Mouse (Mus musculus): ENCODE results near the gene Hrasls5.

Hrasls5 gene

GRCm38 (mm10) chr19:7606801-7607689, 5.3 kb upstream of the Hrasls5 start, which contains the start of gene Lgals12:
Gene Lgals12, minus strand, starts transcription at chr19:7607193.
- no peak for DNase-seq (ENCODE audit: low read depth, low spot score)

- DNase-seq (ENCODE audit: low read depth, low spot score): no peak
These were observed 4.6 kb upstream of the Hrasls5 start for GRCm38 (mm10) chr19:7607690-7608201.

- no peak for DNase-seq (ENCODE audit: low read depth, low spot score)
These were observed 810 bp downstream of the Hrasls5 start for GRCm38 (mm10) chr19:7613151-7613550.

- no peak for DNase-seq (ENCODE audit: low read depth, low spot score)
These were observed 4.0 kb downstream of the Hrasls5 start for GRCm38 (mm10) chr19:7616231-7616930.

- no peak for DNase-seq (ENCODE audit: low read depth, low spot score)
These were observed 4.7 kb downstream of the Hrasls5 start for GRCm38 (mm10) chr19:7617085-7617484.

GRCm38 (mm10) chr19:7617696-7618095, 5.4 kb downstream of the Hrasls5 start:
- DNase-seq (ENCODE audit: low read depth, low spot score): no peak

GRCm38 (mm10) chr19:7633021-7633420, 20.7 kb downstream of the Hrasls5 start:
- no peak for DNase-seq (ENCODE audit: low read depth, low spot score)

GRCm38 (mm10) chr19:7633786-7634185, 21.4 kb downstream of the Hrasls5 start:
- DNase-seq (ENCODE audit: low read depth, low spot score): no peak

- DNase-seq (ENCODE audit: low read depth, low spot score): no peak
These were observed 36.7 kb downstream of the Hrasls5 start for GRCm38 (mm10) chr19:7648913-7649666.

- no peak for DNase-seq (ENCODE audit: low read depth, low spot score)
These were observed 59.7 kb downstream of the Hrasls5 start for GRCm38 (mm10) chr19:7672033-7672432.

GRCm38 (mm10) chr19:7687988-7688387, 75.6 kb downstream of the Hrasls5 start:
- no peak for DNase-seq (ENCODE audit: low read depth, low spot score)
